Mouse (Mus musculus) mouse embryonic stem cell (cell line): Measurements from ENCODE around the gene Olig2.

ENCODE experiments used
- in situ Hi-C, 2 experiments: fragments of 300-500 bp; cut with MboI; formaldehyde crosslinking; loops; 1 replicate in 1 of 2; 3 replicates in 1 of 2; pipeline ENCODE4 v1.14.3; 2019 to 2020; ENCODE audit warnings: low sequenced_read_pairs in 2 of 2, low pct_unique_long_range_greater_than_20kb in 1 of 2, mixed read lengths in 1 of 2; ENCODE audit not compliant: unreplicated experiment in 1 of 2

Olig2 gene

GRCm38 (mm10) chr16:91262467-91263220 lies 37.4 kb downstream of the Olig2 start:
- in situ Hi-C loops = no loop called here

- in situ Hi-C loops = no loop called here
Observed at GRCm38 (mm10) chr16:91265972-91266371, 40.7 kb downstream of the Olig2 start.

- in situ Hi-C loops = no loop called here
Observed at GRCm38 (mm10) chr16:91268724-91269452, 43.6 kb downstream of the Olig2 start.

GRCm38 (mm10) chr16:91269468-91270211 lies 44.4 kb downstream of the Olig2 start, which contains the start of gene Olig1:
Gene Olig1 (plus strand): TSS chr16:91269772.
- in situ Hi-C loops = loop anchor here in 1 of 2 experiments (10.0 kb wide), 1 partner anchor 45 kb away; the partner anchor contains the start of gene Olig2

- in situ Hi-C loops = loop anchor here in 1 of 2 experiments (10.0 kb wide), 1 partner anchor 46 kb away; the partner anchor contains the start of gene Olig2
Observed at GRCm38 (mm10) chr16:91270212-91270971, 45.1 kb downstream of the Olig2 start.

GRCm38 (mm10) chr16:91270982-91271549 lies 45.8 kb downstream of the Olig2 start:
- in situ Hi-C loops = loop anchor here in 1 of 2 experiments (10.0 kb wide), 1 partner anchor 46 kb away; the partner anchor contains the start of gene Olig2

- in situ Hi-C loops = loop anchor here in 1 of 2 experiments (10.0 kb wide), 1 partner anchor 47 kb away; the partner anchor contains the start of gene Olig2
Observed at GRCm38 (mm10) chr16:91271634-91272033, 46.4 kb downstream of the Olig2 start.
